Mouse (Mus musculus): ENCODE measurements around the gene Cers3. TPM values are rescaled to one million over a fixed set of nuclear protein-coding genes. Genes with fewer than 3 reads are reported as not detected.

The Cers3 gene
- polyA plus RNA-seq, 1 experiment from 2014 or later = 0.48 TPM

- Histone ChIP-seq H3K36me3 (no peaks in the 10 kb centered on the region), H3K27me3 (no peaks in the 10 kb centered on the region), H3K9me3 (no peaks in the 10 kb centered on the region), H3K4me3 (replicated peaks) (no peak overlapping the region), H3K4me1 (replicated peaks) (0 out of 2 replicates have a peak, but pooled peaks cover 4% of the 10 kb centered on the region), H3K4me2 (replicated peaks) (no peak overlapping the region), H3K9ac (replicated peaks) (no peak overlapping the region), H3K27ac (no peak overlapping the region)
- 93% methylated on average over 4 of the region's 4 CpGs for WGBS
- ATAC-seq = no peak
These were observed 5.9 kb upstream of the Cers3 start for GRCm38 (mm10) chr7:66737418-66737817.

- H3K4me1 ChIP-seq (replicated peaks) = 0 out of 2 replicates have a peak, but pooled peaks cover 4% of the 10 kb centered on the region
- H3K36me3 ChIP-seq = no peaks in the 10 kb centered on the region
- H3K4me3 ChIP-seq (replicated peaks) = no peak overlapping the region
- WGBS = 83% methylated on average over 5 of the region's 5 CpGs
- no peak overlapping the region for H3K27ac ChIP-seq
- H3K27me3 ChIP-seq = no peaks in the 10 kb centered on the region
- ATAC-seq = no peak
- H3K9ac ChIP-seq (replicated peaks) = no peak overlapping the region
- H3K4me2 ChIP-seq (replicated peaks) = no peak overlapping the region
- no peaks in the 10 kb centered on the region for H3K9me3 ChIP-seq
These were observed 2.3 kb upstream of the Cers3 start for GRCm38 (mm10) chr7:66741008-66741407.

GRCm38 (mm10) chr7:66741412-66741811 lies 1.9 kb upstream of the Cers3 start:
- H3K4me2 ChIP-seq (replicated peaks) = no peak overlapping the region
- 0 out of 2 replicates have a peak, but pooled peaks cover 4% of the 10 kb centered on the region for H3K4me1 ChIP-seq (replicated peaks)
- H3K4me3 ChIP-seq (replicated peaks) = no peak overlapping the region
- no peaks in the 10 kb centered on the region for H3K27me3 ChIP-seq
- H3K9me3 ChIP-seq = no peaks in the 10 kb centered on the region
- no peak overlapping the region for H3K27ac ChIP-seq
- WGBS = 53% methylated on average over 8 of the region's 8 CpGs
- ATAC-seq = no peak
- no peak overlapping the region for H3K9ac ChIP-seq (replicated peaks)
- no peaks in the 10 kb centered on the region for H3K36me3 ChIP-seq

- H3K4me3 ChIP-seq (replicated peaks) = no peak overlapping the region
- no peak for ATAC-seq
- H3K36me3 ChIP-seq = no peaks in the 10 kb centered on the region
- WGBS = 86% methylated on average over 7 of the region's 7 CpGs
- no peak overlapping the region for H3K4me2 ChIP-seq (replicated peaks)
- no peaks in the 10 kb centered on the region for H3K9me3 ChIP-seq
- no peaks in the 10 kb centered on the region for H3K4me1 ChIP-seq (replicated peaks)
- H3K27me3 ChIP-seq = no peaks in the 10 kb centered on the region
- H3K27ac ChIP-seq = no peak overlapping the region
- H3K9ac ChIP-seq (replicated peaks) = no peak overlapping the region
These were observed 3.7 kb downstream of the Cers3 start for GRCm38 (mm10) chr7:66746972-66747371.

GRCm38 (mm10) chr7:66749998-66750397 lies 6.7 kb downstream of the Cers3 start:
- H3K9ac ChIP-seq (replicated peaks) = no peak overlapping the region
- WGBS = 78% methylated on average over 1 of the region's 1 CpGs
- H3K4me2 ChIP-seq (replicated peaks) = no peak overlapping the region
- H3K27ac ChIP-seq = no peak overlapping the region
- H3K27me3 ChIP-seq = no peaks in the 10 kb centered on the region
- H3K4me3 ChIP-seq (replicated peaks) = no peak overlapping the region
- no peak for ATAC-seq
- H3K4me1 ChIP-seq (replicated peaks) = no peaks in the 10 kb centered on the region
- no peaks in the 10 kb centered on the region for H3K9me3 ChIP-seq
- H3K36me3 ChIP-seq = no peaks in the 10 kb centered on the region

- no peak overlapping the region for H3K9ac ChIP-seq (replicated peaks)
- no peak overlapping the region for H3K4me3 ChIP-seq (replicated peaks)
- WGBS = 79% methylated on average over 8 of the region's 8 CpGs
- no peak for ATAC-seq
- no peaks in the 10 kb centered on the region for H3K27me3 ChIP-seq
- no peak overlapping the region for H3K27ac ChIP-seq
- H3K9me3 ChIP-seq = no peaks in the 10 kb centered on the region
- no peaks in the 10 kb centered on the region for H3K4me1 ChIP-seq (replicated peaks)
- H3K4me2 ChIP-seq (replicated peaks) = no peak overlapping the region
- H3K36me3 ChIP-seq = no peaks in the 10 kb centered on the region
These were observed 10.5 kb downstream of the Cers3 start for GRCm38 (mm10) chr7:66753816-66754215.

- no peak for ATAC-seq
- Histone ChIP-seq H3K4me3 (replicated peaks) (no peak overlapping the region), H3K4me1 (replicated peaks) (no peaks in the 10 kb centered on the region), H3K9me3 (no peaks in the 10 kb centered on the region), H3K36me3 (no peaks in the 10 kb centered on the region), H3K27me3 (no peaks in the 10 kb centered on the region), H3K4me2 (replicated peaks) (no peak overlapping the region), H3K27ac (no peak overlapping the region), H3K9ac (replicated peaks) (no peak overlapping the region)
- 84% methylated on average over 7 of the region's 7 CpGs for WGBS
These were observed 12.3 kb downstream of the Cers3 start for GRCm38 (mm10) chr7:66755611-66756010.

GRCm38 (mm10) chr7:66769902-66770301 lies 26.6 kb downstream of the Cers3 start:
- Histone ChIP-seq H3K4me1 (replicated peaks) (no peaks in the 10 kb centered on the region), H3K4me3 (replicated peaks) (no peak overlapping the region), H3K4me2 (replicated peaks) (no peak overlapping the region), H3K9me3 (no peaks in the 10 kb centered on the region), H3K27ac (no peak overlapping the region), H3K36me3 (no peaks in the 10 kb centered on the region), H3K9ac (replicated peaks) (no peak overlapping the region), H3K27me3 (no peaks in the 10 kb centered on the region)
- WGBS = 87% methylated on average over 5 of the region's 5 CpGs
- ATAC-seq = no peak

GRCm38 (mm10) chr7:66770706-66771105 lies 27.4 kb downstream of the Cers3 start:
- Histone ChIP-seq H3K27ac (no peak overlapping the region), H3K36me3 (no peaks in the 10 kb centered on the region), H3K4me3 (replicated peaks) (no peak overlapping the region), H3K27me3 (no peaks in the 10 kb centered on the region), H3K4me1 (replicated peaks) (no peaks in the 10 kb centered on the region), H3K9ac (replicated peaks) (no peak overlapping the region), H3K4me2 (replicated peaks) (no peak overlapping the region), H3K9me3 (no peaks in the 10 kb centered on the region)
- no peak for ATAC-seq
- WGBS = 80% methylated on average over 3 of the region's 3 CpGs

- H3K4me1 ChIP-seq (replicated peaks) = no peaks in the 10 kb centered on the region
- H3K9me3 ChIP-seq = no peaks in the 10 kb centered on the region
- no peak for ATAC-seq
- H3K27me3 ChIP-seq = no peaks in the 10 kb centered on the region
- no peak overlapping the region for H3K4me2 ChIP-seq (replicated peaks)
- 91% methylated on average over 6 of the region's 6 CpGs for WGBS
- H3K9ac ChIP-seq (replicated peaks) = no peak overlapping the region
- no peaks in the 10 kb centered on the region for H3K36me3 ChIP-seq
- no peak overlapping the region for H3K4me3 ChIP-seq (replicated peaks)
- H3K27ac ChIP-seq = no peak overlapping the region
These were observed 27.9 kb downstream of the Cers3 start for GRCm38 (mm10) chr7:66771252-66771651.

- Histone ChIP-seq H3K4me3 (replicated peaks) (no peak overlapping the region), H3K27me3 (no peaks in the 10 kb centered on the region), H3K9me3 (no peaks in the 10 kb centered on the region), H3K36me3 (no peaks in the 10 kb centered on the region), H3K27ac (no peak overlapping the region), H3K9ac (replicated peaks) (no peak overlapping the region), H3K4me1 (replicated peaks) (no peaks in the 10 kb centered on the region), H3K4me2 (replicated peaks) (no peak overlapping the region)
- WGBS = 81% methylated on average over 2 of the region's 2 CpGs
- ATAC-seq = no peak
These were observed 36.1 kb downstream of the Cers3 start for GRCm38 (mm10) chr7:66779411-66779810.

GRCm38 (mm10) chr7:66779944-66780942 lies 36.9 kb downstream of the Cers3 start:
- Histone ChIP-seq H3K9me3 (no peaks in the 10 kb centered on the region), H3K9ac (replicated peaks) (no peak overlapping the region), H3K4me1 (replicated peaks) (no peaks in the 10 kb centered on the region), H3K4me3 (replicated peaks) (no peak overlapping the region), H3K36me3 (no peaks in the 10 kb centered on the region), H3K4me2 (replicated peaks) (no peak overlapping the region), H3K27ac (no peak overlapping the region), H3K27me3 (no peaks in the 10 kb centered on the region)
- 86% methylated on average over 10 of the region's 10 CpGs for WGBS
- ATAC-seq = no peak
